Mouse (Mus musculus) spleen, adult 2 months (tissue): ENCODE measurements around the gene Tshb.

ENCODE experiments used
- CTCF ChIP-seq: fragments of 200-500 bp; IDR thresholded peaks from 2 replicates; pipeline ENCODE4 v1.5.1; 2011; ENCODE audit warnings: mild to moderate bottlenecking, inconsistent platforms; ENCODE audit not compliant: insufficient read depth, insufficient read length, insufficient replicate concordance; ENCODE audit errors: extremely low read depth
- POLR2A ChIP-seq: fragments of 200-500 bp; IDR thresholded peaks from 2 replicates; pipeline ENCODE4 v1.6.1; 2011; ENCODE audit warnings: low read depth, low read length, inconsistent platforms

GRCm38 (mm10) chr3:102736436-102736835 lies 46.1 kb downstream of the Tshb start:
- TF ChIP-seq CTCF, result no peak
- TF ChIP-seq POLR2A, result no peak
